Mouse (Mus musculus) lung, postnatal 36 days (tissue): ENCODE data around the gene Itih3.
A peak's percentile ranks its signal among the peaks of the same experiment; 100 is the strongest.

Experiments used
- DNase-seq: peaks from one replicate; pipeline ENCODE4 v3.0.0; 2022; ENCODE audit warnings: mixed read lengths

Itih3 gene

GRCm38 (mm10) chr14:30923375-30924105 lies at the start of gene Itih3:
Gene Itih3 (minus strand): TSS chr14:30923760.
- no peak for DNase-seq

- DNase-seq = no peak
Observed at GRCm38 (mm10) chr14:30960366-30960765, 36.8 kb upstream of the Itih3 start.

DNA sequence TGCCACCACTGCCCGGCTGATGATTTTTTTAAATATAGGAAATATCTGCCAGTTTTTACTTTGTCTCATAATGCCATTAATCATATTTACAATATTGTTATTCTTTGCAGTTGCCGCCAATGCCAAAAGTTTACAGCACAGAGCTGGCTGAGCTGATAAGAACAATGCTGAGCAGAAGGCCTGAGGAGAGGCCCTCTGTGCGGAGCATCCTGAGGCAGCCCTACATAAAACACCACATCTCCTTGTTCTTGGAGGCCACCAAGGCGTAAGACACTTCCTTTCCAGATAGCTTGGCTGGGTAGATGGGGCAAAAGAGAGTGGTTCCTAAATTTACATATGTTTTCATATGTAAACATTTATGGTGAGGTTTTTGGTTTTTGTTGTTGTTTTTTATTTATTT lies 35.5 kb upstream of the Itih3 start:
- DNase-seq = no peak

GRCm38 (mm10) chr14:30958517-30958916 lies 35.0 kb upstream of the Itih3 start:
- DNase-seq = no peak

- peak; percentile 97 for DNase-seq
Observed at GRCm38 (mm10) chr14:30951154-30951825, 27.7 kb upstream of the Itih3 start, which contains the start of gene Nek4. Gene Nek4 (plus strand): TSS chr14:30951377.

- DNase-seq = no peak
Observed at GRCm38 (mm10) chr14:30949986-30950385, 26.4 kb upstream of the Itih3 start.

GRCm38 (mm10) chr14:30944745-30945144 lies 21.2 kb upstream of the Itih3 start:
- no peak for DNase-seq

DNA sequence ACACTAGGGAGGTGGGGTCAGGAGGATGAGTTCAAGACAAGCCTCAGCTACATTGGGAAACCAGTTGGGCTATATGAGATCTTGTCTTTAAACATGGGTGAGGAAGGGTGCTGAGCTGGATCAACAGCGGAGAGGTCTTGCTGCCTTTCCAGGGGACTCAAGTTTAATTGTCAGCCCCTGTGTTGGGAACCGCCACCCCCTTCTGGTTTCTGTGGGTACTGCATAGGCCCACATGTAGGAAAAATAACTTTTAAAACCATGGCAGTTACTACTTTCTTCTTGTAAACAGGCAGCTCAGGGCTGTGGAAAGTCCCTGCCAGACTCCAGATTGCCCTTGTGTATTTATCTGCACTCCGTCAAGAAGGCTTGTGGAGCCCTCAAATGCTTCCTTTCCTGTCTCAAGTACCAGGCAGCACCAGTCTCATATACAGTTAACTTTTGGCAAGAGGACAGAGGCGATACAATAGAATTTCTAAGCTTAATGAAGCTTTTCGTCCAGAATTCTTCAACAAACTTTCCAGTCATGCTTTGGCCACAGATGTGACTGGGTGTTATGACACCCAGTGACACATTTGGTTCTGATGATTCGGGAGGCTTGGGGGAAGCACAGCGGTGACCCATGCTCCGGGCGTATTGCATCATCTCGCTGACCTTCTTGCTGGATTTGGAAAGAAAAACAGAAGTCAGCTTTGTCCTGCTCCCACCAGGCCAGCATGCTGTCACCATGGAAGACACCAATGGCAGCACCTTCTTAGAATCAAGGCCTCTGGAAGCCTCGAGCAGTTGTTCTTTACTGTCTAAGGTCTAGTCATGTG lies 20.5 kb upstream of the Itih3 start:
- peak; percentile 92 for DNase-seq

GRCm38 (mm10) chr14:30943038-30943437 lies 19.5 kb upstream of the Itih3 start, which contains the start of gene Itih1:
Gene Itih1 (minus strand): TSS chr14:30943289.
- DNase-seq = no peak

- DNase-seq = peak; percentile 61
Observed at GRCm38 (mm10) chr14:30942254-30942653, 18.7 kb upstream of the Itih3 start.

DNA sequence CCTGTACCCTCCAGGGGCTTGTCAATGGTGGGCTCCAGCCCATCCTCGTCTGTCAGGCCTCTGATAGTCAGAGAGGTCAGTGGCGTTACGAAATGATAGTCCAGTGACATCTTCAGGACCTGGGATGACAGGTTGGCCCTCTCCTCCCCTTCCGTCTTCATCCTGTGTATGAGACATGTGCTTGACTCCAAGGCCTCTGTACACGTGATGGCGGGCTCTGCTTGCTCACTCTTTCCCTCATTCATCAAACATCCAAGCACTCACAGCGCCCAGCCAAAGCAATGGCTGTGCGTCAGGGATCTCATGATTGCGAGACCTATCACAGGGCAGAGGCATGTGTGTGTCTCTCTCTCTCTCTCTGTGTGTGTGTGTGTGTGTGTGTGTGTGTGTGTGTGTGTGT lies 9.8 kb upstream of the Itih3 start:
- DNase-seq = no peak

DNA sequence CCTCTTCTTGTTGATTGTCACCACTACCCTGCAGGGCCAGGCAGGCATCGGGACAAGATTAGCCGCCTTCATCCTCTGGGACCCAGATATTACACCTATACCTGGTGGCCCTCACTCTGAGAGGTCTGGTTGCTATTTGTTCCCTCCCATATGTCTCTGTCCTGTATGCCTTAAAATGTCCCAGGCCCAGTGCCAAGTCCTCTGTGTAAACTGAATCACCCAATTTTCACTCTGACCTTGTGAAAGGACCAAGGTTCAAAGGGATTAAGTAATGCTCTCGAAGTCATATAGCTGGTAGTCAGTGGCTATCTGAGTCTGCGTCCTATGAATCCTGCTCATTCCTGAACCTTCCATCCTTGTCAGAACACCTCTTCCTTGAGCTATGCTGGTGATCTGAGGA lies 6.8 kb upstream of the Itih3 start:
- no peak for DNase-seq

GRCm38 (mm10) chr14:30925492-30925891 lies 1.9 kb upstream of the Itih3 start:
- no peak for DNase-seq

DNA sequence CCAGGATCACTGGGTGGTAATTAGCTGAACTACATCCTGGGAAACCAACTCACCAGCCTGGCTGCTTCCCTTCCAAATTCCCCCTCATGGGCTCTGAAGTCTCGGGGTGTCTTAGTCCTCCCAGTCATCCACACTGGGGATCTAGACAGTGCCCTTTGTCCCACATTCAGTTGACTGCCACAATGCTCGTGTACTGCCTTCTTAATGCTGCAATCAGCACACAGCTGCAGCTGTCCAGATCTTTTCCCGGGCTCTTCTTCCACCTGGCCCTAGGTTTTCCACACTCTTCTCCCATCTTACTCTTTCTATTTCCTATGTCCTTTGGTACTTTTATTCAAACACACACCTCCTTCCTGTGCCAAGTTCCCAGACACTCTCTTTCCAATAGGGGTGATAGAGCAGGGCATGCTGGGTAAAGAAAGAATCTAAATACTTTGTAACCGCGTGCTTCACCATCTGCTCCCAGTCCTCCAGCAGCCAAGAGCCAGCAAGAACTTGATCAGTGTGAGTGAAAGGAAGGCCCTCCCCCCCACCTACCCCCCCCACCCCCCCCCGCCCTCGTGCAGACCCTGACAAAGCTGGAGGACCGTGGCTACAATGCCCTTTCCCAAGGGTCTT lies 1.4 kb downstream of the Itih3 start:
- no peak for DNase-seq

GRCm38 (mm10) chr14:30916516-30916915 lies 7.0 kb downstream of the Itih3 start:
- peak; percentile 15 for DNase-seq

GRCm38 (mm10) chr14:30913404-30913803 lies 10.2 kb downstream of the Itih3 start:
- peak; percentile 22 for DNase-seq

- no peak for DNase-seq
Observed at GRCm38 (mm10) chr14:30912641-30913040, 10.9 kb downstream of the Itih3 start.

GRCm38 (mm10) chr14:30911141-30911540 lies 12.4 kb downstream of the Itih3 start:
- DNase-seq = peak; percentile 65

DNA sequence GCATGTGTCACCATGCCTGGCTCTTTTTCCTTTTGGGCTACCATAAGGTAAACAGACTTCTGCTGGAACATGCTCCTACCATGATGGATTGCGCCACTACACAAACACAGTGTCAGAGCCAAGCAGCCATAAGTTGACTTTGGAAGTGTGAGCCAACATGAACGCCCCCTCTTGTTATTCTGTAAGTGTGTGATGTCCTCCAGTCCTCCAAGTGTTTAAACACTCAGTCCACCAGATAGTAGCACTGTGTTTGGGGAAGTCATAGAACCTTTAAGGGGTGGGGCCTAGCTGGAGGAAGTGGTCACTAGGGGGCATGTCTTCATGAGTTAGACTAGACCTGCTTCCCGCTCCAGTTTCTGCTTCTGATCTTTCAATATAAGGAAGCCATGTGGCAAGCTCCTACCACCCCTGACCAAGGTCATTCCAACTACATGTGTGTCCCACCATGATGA lies 15.7 kb downstream of the Itih3 start:
- peak; percentile 90 for DNase-seq

GRCm38 (mm10) chr14:30906001-30906400 lies 17.6 kb downstream of the Itih3 start:
- peak; percentile 52 for DNase-seq

GRCm38 (mm10) chr14:30904307-30904706 lies 19.3 kb downstream of the Itih3 start:
- peak; percentile 40 for DNase-seq

GRCm38 (mm10) chr14:30903036-30903435 lies 20.5 kb downstream of the Itih3 start:
- no peak for DNase-seq

GRCm38 (mm10) chr14:30902628-30903027 lies 20.9 kb downstream of the Itih3 start:
- no peak for DNase-seq
